Comparison of ENCODE assay signal across 9 mouse cellular contexts in genomic region chr2:156877726-156878125, GRCm38 (mm10). TPM values are rescaled to one million over a fixed set of nuclear protein-coding genes. Genes with fewer than 3 reads are reported as not detected.
DNase-seq lines count a peak whose midpoint lies in the region; ATAC-seq and TF ChIP-seq lines count a peak whose summit lies in the region.
"Had no signal": no experiment of that assay in that cellular context is flagged by ENCODE, and none has a peak within 500 bp of the region (broad histone marks: within the 10 kb centered on the region; RNA-seq: fewer than 3 reads in every experiment).

No protein-coding gene starts in this region.

- no peak for TF ChIP-seq CTCF in lung, adult 2 months (IDR thresholded peaks at IDR 0.05; ENCODE audit: insufficient read depth, low read length)

- H3K36me3 ChIP-seq in forebrain, embryonic 14.5 days (ENCODE audit: control insufficient read depth, insufficient read depth, low read length): peaks cover 25% of the 10 kb centered on the region
- peaks cover 22% of the 10 kb centered on the region for H3K36me3 ChIP-seq in kidney, embryonic 15.5 days

- WGBS in lung, adult 2 months: 26% methylated on average over 9 of the region's 9 CpGs
- WGBS in forebrain, embryonic 14.5 days: 73% methylated on average over 9 of the region's 9 CpGs
- 57% methylated on average over 9 of the region's 9 CpGs for WGBS in kidney, embryonic 15.5 days

- H3K4me1 ChIP-seq in lung, adult 2 months (ENCODE audit: control insufficient read depth, insufficient read depth, low read length): peaks cover 9% of the 10 kb centered on the region; the same call in 1 of the 2 replicates
- no peaks in the 10 kb centered on the region for H3K4me1 ChIP-seq in forebrain, embryonic 14.5 days (ENCODE audit: control insufficient read depth, insufficient read depth, low read length)
- no peaks in the 10 kb centered on the region for H3K4me1 ChIP-seq in kidney, embryonic 15.5 days
- H3K4me1 ChIP-seq: midbrain, embryonic 12.5 days had no signal

- peak; percentile 32 to 37 for DNase-seq in lung, adult 18-20 months
- DNase-seq in lung, adult 2 months: no peak
- peak; percentile 68 for DNase-seq in naive thymus-derived CD4-positive, alpha-beta T cell, adult 2 months (ENCODE audit: low read depth)
- DNase-seq in left cerebral cortex, postnatal 4 days: no peak
- no peak for DNase-seq in forebrain, embryonic 14.5 days (ENCODE audit: low spot score)

- no peaks in the 10 kb centered on the region for H3K27me3 ChIP-seq in forebrain, embryonic 14.5 days (replicated peaks; ENCODE audit: control insufficient read depth, insufficient read depth, low read length)
- no peaks in the 10 kb centered on the region for H3K27me3 ChIP-seq in kidney, embryonic 15.5 days
- H3K27me3 ChIP-seq: midbrain, embryonic 12.5 days had no signal

- no peak overlapping the region for H3K4me2 ChIP-seq in forebrain, embryonic 14.5 days (ENCODE audit: low read length)
- no peak overlapping the region for H3K4me2 ChIP-seq in kidney, embryonic 15.5 days
- H3K4me2 ChIP-seq: midbrain, embryonic 12.5 days had no signal

- no peaks in the 10 kb centered on the region for H3K9me3 ChIP-seq in forebrain, embryonic 14.5 days (replicated peaks; ENCODE audit: control insufficient read depth, low read length)
- no peaks in the 10 kb centered on the region for H3K9me3 ChIP-seq in kidney, embryonic 15.5 days (replicated peaks)
- H3K9me3 ChIP-seq: midbrain, embryonic 12.5 days had no signal

- no peak for TF ChIP-seq POLR2A in lung, adult 2 months (IDR thresholded peaks at IDR 0.05; ENCODE audit: borderline replicate concordance, extremely low read depth, low read depth, low read length)

- no peak overlapping the region for H3K4me3 ChIP-seq in lung, adult 2 months (replicated peaks; ENCODE audit: extremely low read depth, low read depth, low read length)
- H3K4me3 ChIP-seq in forebrain, embryonic 14.5 days (ENCODE audit: low read depth, low read length): no peak overlapping the region
- H3K4me3 ChIP-seq in kidney, embryonic 15.5 days (replicated peaks): no peak overlapping the region
- H3K4me3 ChIP-seq: midbrain, embryonic 12.5 days had no signal

- no peak overlapping the region for H3K27ac ChIP-seq in forebrain, embryonic 14.5 days (ENCODE audit: low read depth, low read length)
- no peak overlapping the region for H3K27ac ChIP-seq in kidney, embryonic 15.5 days
- H3K27ac ChIP-seq: midbrain, embryonic 12.5 days had no signal

- intact Hi-C loops in left cerebral cortex, postnatal 4 days (cut with DNase I): loop anchor here (10.0 kb wide), 1 partner anchor 217 kb away; no protein-coding TSS in a partner anchor

- peak; percentile 87 for ATAC-seq in inflammation-experienced regulatory T-cells, adult 6 months
- ATAC-seq in forebrain, embryonic 14.5 days: no peak
- ATAC-seq in kidney, embryonic 15.5 days (replicated peaks; ENCODE audit: low FRiP score): no peak

- H3K9ac ChIP-seq in forebrain, embryonic 14.5 days (ENCODE audit: low read length): no peak overlapping the region
- no peak overlapping the region for H3K9ac ChIP-seq in kidney, embryonic 15.5 days
- H3K9ac ChIP-seq: midbrain, embryonic 12.5 days had no signal

RNA-seq across cellular contexts. Expression of gene Sla2, which starts 9.3 kb away (rescaled TPM):
- polyA plus RNA-seq in lung, adult 2 months (2012; rRNA removed): 0.86 and 0.95 TPM in 2 replicates
- polyA plus RNA-seq in inflammation-experienced regulatory T-cells, adult 6 months (2017; shearing (Covaris generic)): 10 to 100 TPM; 55.1 to 91.5 (median 58.8) TPM
- total RNA-seq in left cerebral cortex, postnatal 4 days (2021): under 1 TPM in 1 of 2 experiments, not detected in 1; 0.12 TPM
- 0.09 and 0.11 TPM in 2 replicates for polyA plus RNA-seq in forebrain, embryonic 14.5 days (2014; fragmentation: Nextera tagmentation; extraction: Ambion mirVana)
- 0.22 and 0.30 TPM in 2 replicates for polyA plus RNA-seq in kidney, embryonic 15.5 days (2015; fragmentation: Nextera tagmentation; extraction: Ambion mirVana)
- total RNA-seq: left cerebral cortex, postnatal 10 days had no signal

RNA-seq across cellular contexts. Expression of gene Rab5if, which starts 14.8 kb away (rescaled TPM):
- 82.5 and 104 TPM in 2 replicates for polyA plus RNA-seq in lung, adult 2 months (2012; rRNA removed)
- polyA plus RNA-seq in inflammation-experienced regulatory T-cells, adult 6 months (2017; shearing (Covaris generic)): 1 to 10 TPM; 3.3 to 4.6 (median 3.3) TPM
- 100 to 1,000 TPM; 104 to 105 TPM for total RNA-seq in left cerebral cortex, postnatal 4 days (2021)
- 163 and 174 TPM in 2 replicates for polyA plus RNA-seq in forebrain, embryonic 14.5 days (2014; fragmentation: Nextera tagmentation; extraction: Ambion mirVana)
- polyA plus RNA-seq in kidney, embryonic 15.5 days (2015; fragmentation: Nextera tagmentation; extraction: Ambion mirVana): 174 and 181 TPM in 2 replicates

RNA-seq across cellular contexts. Expression of gene 4930518I15Rik, which starts 20.0 kb away (rescaled TPM):
- 0.89 and 1.7 TPM in 2 replicates for polyA plus RNA-seq in lung, adult 2 months (2012; rRNA removed)
- polyA plus RNA-seq in inflammation-experienced regulatory T-cells, adult 6 months (2017; shearing (Covaris generic)): 10 to 100 TPM; 13.4 to 30.1 (median 27.0) TPM
- 1 to 10 TPM; 3.9 to 4.9 TPM for total RNA-seq in left cerebral cortex, postnatal 4 days (2021)
- 2.7 and 4.7 TPM in 2 replicates for polyA plus RNA-seq in forebrain, embryonic 14.5 days (2014; fragmentation: Nextera tagmentation; extraction: Ambion mirVana)
- polyA plus RNA-seq in kidney, embryonic 15.5 days (2015; fragmentation: Nextera tagmentation; extraction: Ambion mirVana): 8.6 and 9.8 TPM in 2 replicates

RNA-seq across cellular contexts. Expression of gene Tgif2, which starts 37.9 kb away (rescaled TPM):
- polyA plus RNA-seq in lung, adult 2 months (2012; rRNA removed): 8.4 and 11.8 TPM in 2 replicates
- polyA plus RNA-seq in inflammation-experienced regulatory T-cells, adult 6 months (2017; shearing (Covaris generic)): 1 to 10 TPM; 3.1 to 9.7 (median 4.6) TPM
- 1 to 10 TPM; 5.7 to 6.0 TPM for total RNA-seq in left cerebral cortex, postnatal 4 days (2021)
- polyA plus RNA-seq in forebrain, embryonic 14.5 days (2014; fragmentation: Nextera tagmentation; extraction: Ambion mirVana): 45.1 and 48.0 TPM in 2 replicates
- polyA plus RNA-seq in kidney, embryonic 15.5 days (2015; fragmentation: Nextera tagmentation; extraction: Ambion mirVana): 62.2 and 68.5 TPM in 2 replicates

Comparison
In these comparisons a context has a peak if more than half of its experiments do, and no peak if none do; other contexts are left out.
1. DNase-seq: peak in lung, adult 18-20 months (2 of 2) and naive thymus-derived CD4-positive, alpha-beta T cell, adult 2 months (single experiment); none in lung, adult 2 months (single experiment), left cerebral cortex, postnatal 4 days (single experiment) and forebrain, embryonic 14.5 days (single experiment).
2. RNA of gene Sla2, which starts 9.3 kb away (polyA plus RNA-seq): 55.1 to 91.5 TPM in inflammation-experienced regulatory T-cells, adult 6 months; 0.86 to 0.95 TPM in lung, adult 2 months, 0.22 to 0.30 TPM in kidney, embryonic 15.5 days and 0.09 to 0.11 TPM in forebrain, embryonic 14.5 days; every median in the first group is over 10 times any median in the second.
3. RNA of gene Rab5if, which starts 14.8 kb away (polyA plus RNA-seq): 163 to 174 TPM in forebrain, embryonic 14.5 days, 174 to 181 TPM in kidney, embryonic 15.5 days and 82.5 to 104 TPM in lung, adult 2 months; 3.3 to 4.6 TPM in inflammation-experienced regulatory T-cells, adult 6 months; every median in the first group is over 10 times any median in the second.